Mouse (Mus musculus): Measurements from ENCODE around the gene Mecom. TPM values are rescaled to one million over a fixed set of nuclear protein-coding genes. Genes with fewer than 3 reads are reported as not detected.

Mecom gene
- polyA plus RNA-seq, 1 experiment from 2014 or later, result 17.6 TPM

DNA sequence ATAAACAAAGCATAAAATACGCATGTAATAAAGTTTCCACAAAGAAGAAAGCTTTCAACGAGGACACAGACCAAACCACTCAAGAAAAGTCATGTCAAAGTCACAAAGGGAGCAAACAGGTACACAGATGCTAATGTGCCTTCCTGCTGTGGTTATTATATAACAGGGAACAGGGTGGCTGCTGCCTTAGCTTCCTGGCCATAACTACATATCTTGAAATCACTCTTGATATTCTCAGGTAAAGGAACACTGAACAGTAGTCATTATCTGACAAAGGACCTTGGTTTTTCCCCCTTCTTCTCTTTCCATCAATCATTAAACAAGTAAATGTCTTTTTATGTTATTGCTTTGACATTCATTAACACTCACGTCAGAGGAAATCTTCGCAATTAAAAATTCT, 384.4 kb downstream of the Mecom start:
- DNase-seq (ENCODE audit: low spot score), result no peak
- Histone ChIP-seq H3K9ac (ENCODE audit: low read length) (no peak overlapping the region), H3K36me3 (ENCODE audit: control insufficient read depth, insufficient read depth, low read length) (no peaks in the 10 kb centered on the region), H3K4me1 (replicated peaks; ENCODE audit: control insufficient read depth, insufficient read depth, low read length) (no peaks in the 10 kb centered on the region), H3K27ac (ENCODE audit: low read depth) (no peak overlapping the region), H3K4me3 (ENCODE audit: low read depth, low read length) (no peak overlapping the region), H3K9me3 (ENCODE audit: control insufficient read depth, low read length) (no peaks in the 10 kb centered on the region), H3K4me2 (ENCODE audit: low read length) (no peak overlapping the region), H3K27me3 (replicated peaks; ENCODE audit: control insufficient read depth, insufficient read depth, low read length) (no peaks in the 10 kb centered on the region)
- WGBS, result 54% methylated on average over 4 of the region's 4 CpGs
- no peak for ATAC-seq (replicated peaks; ENCODE audit: low FRiP score, low TSS enrichment, low read depth)

GRCm38 (mm10) chr3:30160961-30161670, 386.7 kb downstream of the Mecom start:
- Histone ChIP-seq H3K27ac (ENCODE audit: low read depth) (no peak overlapping the region), H3K27me3 (replicated peaks; ENCODE audit: control insufficient read depth, insufficient read depth, low read length) (no peaks in the 10 kb centered on the region), H3K36me3 (ENCODE audit: control insufficient read depth, insufficient read depth, low read length) (no peaks in the 10 kb centered on the region), H3K9me3 (ENCODE audit: control insufficient read depth, low read length) (no peaks in the 10 kb centered on the region), H3K4me2 (ENCODE audit: low read length) (no peak overlapping the region), H3K9ac (ENCODE audit: low read length) (no peak overlapping the region), H3K4me1 (replicated peaks; ENCODE audit: control insufficient read depth, insufficient read depth, low read length) (no peaks in the 10 kb centered on the region), H3K4me3 (ENCODE audit: low read depth, low read length) (no peak overlapping the region)
- ATAC-seq (replicated peaks; ENCODE audit: low FRiP score, low TSS enrichment, low read depth) (no peak), DNase-seq (ENCODE audit: low spot score) (no peak)
- 71% methylated on average over 5 of the region's 5 CpGs for WGBS

DNA sequence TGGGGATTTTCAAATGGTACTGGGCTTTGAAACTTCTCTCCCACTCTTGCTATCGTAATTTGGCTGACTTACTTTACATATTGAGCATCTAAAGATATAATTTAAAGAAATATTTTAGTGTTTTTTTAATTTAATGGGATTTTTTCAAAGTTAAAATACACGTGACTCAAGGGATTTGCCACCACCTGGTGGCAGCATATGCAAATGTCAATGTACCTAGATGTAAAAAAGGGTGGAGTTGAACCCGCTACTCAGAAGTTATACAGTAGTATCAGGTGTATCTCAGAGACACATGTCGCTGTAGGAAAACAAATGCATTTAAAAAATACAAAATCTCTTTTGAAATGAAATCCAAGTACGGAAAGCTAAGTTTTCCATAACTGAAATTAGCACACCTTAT, 387.5 kb downstream of the Mecom start:
- 82% methylated on average over 5 of the region's 5 CpGs for WGBS
- Histone ChIP-seq H3K27ac (ENCODE audit: low read depth) (no peak overlapping the region), H3K4me1 (replicated peaks; ENCODE audit: control insufficient read depth, insufficient read depth, low read length) (no peaks in the 10 kb centered on the region), H3K27me3 (replicated peaks; ENCODE audit: control insufficient read depth, insufficient read depth, low read length) (no peaks in the 10 kb centered on the region), H3K36me3 (ENCODE audit: control insufficient read depth, insufficient read depth, low read length) (no peaks in the 10 kb centered on the region), H3K4me2 (ENCODE audit: low read length) (no peak overlapping the region), H3K9ac (ENCODE audit: low read length) (no peak overlapping the region), H3K9me3 (ENCODE audit: control insufficient read depth, low read length) (no peaks in the 10 kb centered on the region), H3K4me3 (ENCODE audit: low read depth, low read length) (no peak overlapping the region)
- ATAC-seq (replicated peaks; ENCODE audit: low FRiP score, low TSS enrichment, low read depth), result no peak
- no peak for DNase-seq (ENCODE audit: low spot score)

DNA sequence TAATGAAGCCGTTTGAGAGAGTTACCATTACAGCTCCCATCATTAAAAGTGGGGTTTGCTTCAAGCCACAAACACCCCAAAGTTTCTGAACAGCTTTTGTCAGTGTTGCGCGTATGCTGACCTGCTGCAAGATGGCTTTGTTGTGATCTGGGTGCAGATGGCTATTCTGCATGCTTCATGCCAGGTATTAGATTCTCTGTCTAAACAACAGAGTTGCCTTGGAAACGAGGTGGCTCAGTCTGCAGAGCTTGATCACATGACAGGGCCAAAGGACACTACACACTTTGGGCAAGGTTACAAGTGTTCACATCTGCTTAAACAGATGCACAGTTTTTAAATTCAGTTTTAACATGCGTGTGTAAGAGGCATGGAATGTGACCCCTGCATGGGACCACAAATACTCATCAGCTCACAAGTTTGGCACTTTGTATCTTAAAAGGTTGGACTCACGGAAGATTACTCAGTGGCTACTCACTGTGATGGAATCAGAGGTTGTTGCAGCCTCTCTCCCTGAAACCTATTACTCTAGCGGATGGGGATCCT, 390.6 kb downstream of the Mecom start:
- no peak overlapping the region for H3K27ac ChIP-seq (ENCODE audit: low read depth)
- 79% methylated on average over 7 of the region's 7 CpGs for WGBS
- no peaks in the 10 kb centered on the region for H3K9me3 ChIP-seq (ENCODE audit: control insufficient read depth, low read length)
- H3K4me1 ChIP-seq (replicated peaks; ENCODE audit: control insufficient read depth, insufficient read depth, low read length), result no peaks in the 10 kb centered on the region
- no peak overlapping the region for H3K4me3 ChIP-seq (ENCODE audit: low read depth, low read length)
- DNase-seq (ENCODE audit: low spot score) (no peak), ATAC-seq (replicated peaks; ENCODE audit: low FRiP score, low TSS enrichment, low read depth) (no peak)
- H3K27me3 ChIP-seq (replicated peaks; ENCODE audit: control insufficient read depth, insufficient read depth, low read length), result no peaks in the 10 kb centered on the region
- no peak overlapping the region for H3K9ac ChIP-seq (ENCODE audit: low read length)
- H3K4me2 ChIP-seq (ENCODE audit: low read length), result no peak overlapping the region
- no peaks in the 10 kb centered on the region for H3K36me3 ChIP-seq (ENCODE audit: control insufficient read depth, insufficient read depth, low read length)

DNA sequence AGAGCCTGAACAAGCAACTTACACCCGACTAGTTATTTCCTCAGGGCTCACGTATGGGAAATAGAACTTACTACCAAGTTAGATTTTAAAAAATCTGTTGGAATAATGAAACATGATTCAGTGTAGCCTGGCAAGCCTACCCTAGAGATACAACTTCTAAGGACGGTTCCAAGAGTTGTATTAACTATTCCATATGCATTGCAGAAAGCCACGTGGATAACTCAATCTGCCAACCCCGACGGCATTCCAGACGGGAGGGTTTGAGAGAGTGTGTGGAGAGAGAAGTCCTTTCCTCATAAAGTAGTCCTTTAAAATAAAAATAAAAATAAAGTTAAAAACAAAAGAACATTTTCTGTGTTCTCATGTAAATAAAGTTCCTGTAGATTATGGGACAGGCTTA, 393.4 kb downstream of the Mecom start:
- 89% methylated on average over 7 of the region's 7 CpGs for WGBS
- DNase-seq (ENCODE audit: low spot score) (no peak), ATAC-seq (replicated peaks; ENCODE audit: low FRiP score, low TSS enrichment, low read depth) (no peak)
- no peak overlapping the region for H3K4me3 ChIP-seq (ENCODE audit: low read depth, low read length)
- no peaks in the 10 kb centered on the region for H3K4me1 ChIP-seq (replicated peaks; ENCODE audit: control insufficient read depth, insufficient read depth, low read length)
- H3K27me3 ChIP-seq (replicated peaks; ENCODE audit: control insufficient read depth, insufficient read depth, low read length), result no peaks in the 10 kb centered on the region
- no peaks in the 10 kb centered on the region for H3K9me3 ChIP-seq (ENCODE audit: control insufficient read depth, low read length)
- H3K4me2 ChIP-seq (ENCODE audit: low read length), result no peak overlapping the region
- H3K27ac ChIP-seq (ENCODE audit: low read depth), result no peak overlapping the region
- no peak overlapping the region for H3K9ac ChIP-seq (ENCODE audit: low read length)
- no peaks in the 10 kb centered on the region for H3K36me3 ChIP-seq (ENCODE audit: control insufficient read depth, insufficient read depth, low read length)

DNA sequence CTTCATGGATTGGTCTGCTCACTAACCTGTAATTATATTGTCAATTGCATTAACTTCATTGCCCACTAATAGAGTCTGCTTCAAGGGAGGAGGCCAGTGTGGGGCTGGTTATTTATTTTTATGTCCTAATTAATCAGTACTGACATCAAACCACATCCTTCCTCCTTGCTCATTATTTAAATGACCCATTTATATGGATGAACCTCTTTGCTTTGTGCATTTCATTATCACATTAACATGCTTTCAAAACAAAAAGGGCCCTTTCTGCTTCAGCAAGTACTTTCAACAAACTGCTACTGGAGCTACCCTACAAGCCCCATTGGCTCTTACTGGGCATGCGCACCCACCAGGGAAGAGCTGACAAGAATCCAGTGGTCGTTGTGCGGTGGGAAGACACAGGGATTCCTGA, 393.9 kb downstream of the Mecom start:
- H3K4me1 ChIP-seq (replicated peaks; ENCODE audit: control insufficient read depth, insufficient read depth, low read length), result no peaks in the 10 kb centered on the region
- H3K9ac ChIP-seq (ENCODE audit: low read length), result no peak overlapping the region
- no peak for ATAC-seq (replicated peaks; ENCODE audit: low FRiP score, low TSS enrichment, low read depth)
- H3K4me3 ChIP-seq (ENCODE audit: low read depth, low read length), result no peak overlapping the region
- H3K4me2 ChIP-seq (ENCODE audit: low read length), result no peak overlapping the region
- no peaks in the 10 kb centered on the region for H3K36me3 ChIP-seq (ENCODE audit: control insufficient read depth, insufficient read depth, low read length)
- H3K9me3 ChIP-seq (ENCODE audit: control insufficient read depth, low read length), result no peaks in the 10 kb centered on the region
- WGBS, result 84% methylated on average over 3 of the region's 3 CpGs
- no peak for DNase-seq (ENCODE audit: low spot score)
- no peak overlapping the region for H3K27ac ChIP-seq (ENCODE audit: low read depth)
- no peaks in the 10 kb centered on the region for H3K27me3 ChIP-seq (replicated peaks; ENCODE audit: control insufficient read depth, insufficient read depth, low read length)

- 92% methylated on average over 4 of the region's 4 CpGs for WGBS
- Histone ChIP-seq H3K4me1 (replicated peaks; ENCODE audit: control insufficient read depth, insufficient read depth, low read length) (no peaks in the 10 kb centered on the region), H3K9me3 (ENCODE audit: control insufficient read depth, low read length) (no peaks in the 10 kb centered on the region), H3K36me3 (ENCODE audit: control insufficient read depth, insufficient read depth, low read length) (no peaks in the 10 kb centered on the region), H3K27ac (ENCODE audit: low read depth) (no peak overlapping the region), H3K4me3 (ENCODE audit: low read depth, low read length) (no peak overlapping the region), H3K9ac (ENCODE audit: low read length) (no peak overlapping the region), H3K4me2 (ENCODE audit: low read length) (no peak overlapping the region), H3K27me3 (replicated peaks; ENCODE audit: control insufficient read depth, insufficient read depth, low read length) (no peaks in the 10 kb centered on the region)
- DNase-seq (ENCODE audit: low spot score) (no peak), ATAC-seq (replicated peaks; ENCODE audit: low FRiP score, low TSS enrichment, low read depth) (no peak)
Observed at GRCm38 (mm10) chr3:30150071-30150470, 397.7 kb downstream of the Mecom start.

- Histone ChIP-seq H3K27me3 (replicated peaks; ENCODE audit: control insufficient read depth, insufficient read depth, low read length) (no peaks in the 10 kb centered on the region), H3K4me3 (ENCODE audit: low read depth, low read length) (no peak overlapping the region), H3K4me1 (replicated peaks; ENCODE audit: control insufficient read depth, insufficient read depth, low read length) (no peaks in the 10 kb centered on the region), H3K4me2 (ENCODE audit: low read length) (no peak overlapping the region), H3K36me3 (ENCODE audit: control insufficient read depth, insufficient read depth, low read length) (no peaks in the 10 kb centered on the region), H3K9me3 (ENCODE audit: control insufficient read depth, low read length) (no peaks in the 10 kb centered on the region), H3K27ac (ENCODE audit: low read depth) (no peak overlapping the region), H3K9ac (ENCODE audit: low read length) (no peak overlapping the region)
- DNase-seq (ENCODE audit: low spot score) (no peak), ATAC-seq (replicated peaks; ENCODE audit: low FRiP score, low TSS enrichment, low read depth) (no peak)
- WGBS, result 82% methylated on average over 8 of the region's 8 CpGs
Observed at GRCm38 (mm10) chr3:30148378-30149079, 399.3 kb downstream of the Mecom start.

DNA sequence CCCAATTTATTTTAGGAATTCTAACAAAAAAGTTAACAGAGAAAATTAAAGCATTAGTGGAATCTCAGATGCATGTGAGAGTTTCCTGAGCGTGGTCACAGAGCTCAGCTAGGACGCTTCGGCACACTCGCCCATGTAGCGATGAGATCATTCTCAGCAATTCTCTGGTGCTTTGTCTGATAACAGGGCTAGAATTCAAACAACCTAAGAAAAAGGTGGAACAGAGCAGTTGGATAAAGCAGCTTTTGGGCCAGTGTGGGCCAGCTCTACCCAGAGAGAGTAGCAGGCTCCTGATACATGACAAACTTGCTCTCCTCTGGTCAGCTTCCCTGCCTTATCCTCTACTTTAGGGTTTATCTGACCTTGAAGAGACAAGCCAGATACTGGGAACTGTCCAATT, 402.8 kb downstream of the Mecom start:
- no peaks in the 10 kb centered on the region for H3K4me1 ChIP-seq (replicated peaks; ENCODE audit: control insufficient read depth, insufficient read depth, low read length)
- no peak for ATAC-seq (replicated peaks; ENCODE audit: low FRiP score, low TSS enrichment, low read depth)
- H3K36me3 ChIP-seq (ENCODE audit: control insufficient read depth, insufficient read depth, low read length), result no peaks in the 10 kb centered on the region
- H3K4me3 ChIP-seq (ENCODE audit: low read depth, low read length), result no peak overlapping the region
- no peaks in the 10 kb centered on the region for H3K9me3 ChIP-seq (ENCODE audit: control insufficient read depth, low read length)
- no peaks in the 10 kb centered on the region for H3K27me3 ChIP-seq (replicated peaks; ENCODE audit: control insufficient read depth, insufficient read depth, low read length)
- no peak overlapping the region for H3K9ac ChIP-seq (ENCODE audit: low read length)
- no peak for DNase-seq (ENCODE audit: low spot score)
- H3K4me2 ChIP-seq (ENCODE audit: low read length), result no peak overlapping the region
- no peak overlapping the region for H3K27ac ChIP-seq (ENCODE audit: low read depth)
- WGBS, result 79% methylated on average over 5 of the region's 5 CpGs

All from intestine, embryonic 14.5 days (tissue).